Mouse (Mus musculus) liver, embryonic 14.5 days (tissue): ENCODE measurements around the gene Cnr2.
A peak's percentile ranks its signal among the peaks of the same experiment; 100 is the strongest.

ENCODE experiments used
- CTCF ChIP-seq: IDR thresholded peaks from 2 replicates; pipeline ENCODE4 v1.5.1; 2016; ENCODE audit warnings: antibody characterized with exemption, low read depth, control low read depth
- EP300 ChIP-seq: IDR thresholded peaks from 2 replicates; pipeline ENCODE4 v1.6.1; 2016; ENCODE audit warnings: antibody characterized with exemption, low read depth

DNA sequence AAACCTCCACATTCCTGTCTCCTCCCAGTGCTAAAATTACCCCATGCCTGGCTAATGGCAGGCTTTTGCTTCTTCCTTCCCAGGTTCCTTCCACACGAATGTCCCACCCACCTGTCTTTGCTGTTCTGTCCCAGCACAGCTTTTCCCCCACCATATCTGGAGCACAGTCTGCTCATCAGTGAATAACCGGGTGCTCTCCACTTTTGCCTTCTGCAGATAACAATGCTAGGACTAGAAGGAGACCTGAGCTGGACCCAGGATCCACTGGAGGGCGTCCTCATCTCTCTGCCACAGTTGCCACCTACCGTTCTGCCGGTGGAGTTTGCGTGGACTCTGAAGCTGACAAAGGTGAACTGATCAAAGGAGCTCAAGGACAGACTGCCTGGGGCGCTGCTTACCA lies 43.7 kb downstream of the Cnr2 start:
- peak; percentile 47; the same call in 1 of the 2 replicates for TF ChIP-seq CTCF
- TF ChIP-seq EP300 = no peak
